Mouse (Mus musculus) C2C12 (cell line): ENCODE results near the gene Rapgef1. TPM values are rescaled to one million over a fixed set of nuclear protein-coding genes. Genes with fewer than 3 reads are reported as not detected.
A peak's percentile ranks its signal among the peaks of the same experiment; 100 is the strongest.

ENCODE experiments used
- H3K27me3 ChIP-seq: one replicate; pipeline ENCODE4 v1.6.1; 2011; ENCODE audit not compliant: control insufficient read depth, insufficient read depth, insufficient read length
- H3K36me3 ChIP-seq: one replicate; pipeline ENCODE4 v1.6.1; 2011; ENCODE audit not compliant: control insufficient read depth, insufficient read depth
- H3K4me3 ChIP-seq: one replicate; pipeline ENCODE4 v1.5.1; 2011; ENCODE audit warnings: mild to moderate bottlenecking, control low read depth; ENCODE audit not compliant: poor library complexity, insufficient read depth, severe bottlenecking
- H3K79me2 ChIP-seq: one replicate; pipeline ENCODE4 v1.6.1; 2011; ENCODE audit not compliant: control insufficient read depth, insufficient read depth
- H3K79me3 ChIP-seq: one replicate; pipeline ENCODE4 v1.6.1; 2011; ENCODE audit warnings: low read depth, control low read depth
- H3ac ChIP-seq: one replicate; pipeline ENCODE3; 2011; ENCODE audit warnings: low read depth; ENCODE audit not compliant: control insufficient read depth, insufficient read length
- CEBPB ChIP-seq: IDR thresholded peaks from one replicate; pipeline ENCODE4 v1.6.1; 2011; ENCODE audit warnings: low read depth, mild to moderate bottlenecking, control low read depth, moderate library complexity
- CTCF ChIP-seq: IDR thresholded peaks from one replicate; pipeline ENCODE4 v1.5.1; 2011; ENCODE audit not compliant: control insufficient read depth, insufficient read depth, insufficient read length
- FOSL1 ChIP-seq: IDR thresholded peaks from one replicate; pipeline ENCODE4 v1.8.0; 2011; ENCODE audit warnings: mild to moderate bottlenecking, low read length; ENCODE audit not compliant: poor library complexity, insufficient read depth, severe bottlenecking
- MAX ChIP-seq: IDR thresholded peaks from one replicate; pipeline ENCODE4 v1.6.1; 2011; ENCODE audit warnings: mild to moderate bottlenecking, control low read depth
- MYOD1 ChIP-seq: IDR thresholded peaks from one replicate; pipeline ENCODE4 v1.6.1; 2011; ENCODE audit warnings: low read depth; ENCODE audit not compliant: control insufficient read depth, insufficient read length
- MYOG ChIP-seq: IDR thresholded peaks from one replicate; pipeline ENCODE4 v1.6.1; 2011; ENCODE audit not compliant: control insufficient read depth, insufficient read length; ENCODE audit errors: extremely low read depth
- USF1 ChIP-seq: IDR thresholded peaks from one replicate; pipeline ENCODE4 v1.6.1; 2011; ENCODE audit warnings: low read depth, mild to moderate bottlenecking, control low read depth, moderate library complexity
- polyA plus RNA-seq: library from polyadenylated mRNA; unstranded; fragments of >200 nt; fragmentation: generic; extraction: Trizol; gene quantifications from one replicate; pipeline ENCODE4 v1.2.1, GENCODE M21; 2012; ENCODE audit warnings: missing spikeins

Gene Rapgef1
- polyA plus RNA-seq, 1 experiment: 48.9 TPM

DNA sequence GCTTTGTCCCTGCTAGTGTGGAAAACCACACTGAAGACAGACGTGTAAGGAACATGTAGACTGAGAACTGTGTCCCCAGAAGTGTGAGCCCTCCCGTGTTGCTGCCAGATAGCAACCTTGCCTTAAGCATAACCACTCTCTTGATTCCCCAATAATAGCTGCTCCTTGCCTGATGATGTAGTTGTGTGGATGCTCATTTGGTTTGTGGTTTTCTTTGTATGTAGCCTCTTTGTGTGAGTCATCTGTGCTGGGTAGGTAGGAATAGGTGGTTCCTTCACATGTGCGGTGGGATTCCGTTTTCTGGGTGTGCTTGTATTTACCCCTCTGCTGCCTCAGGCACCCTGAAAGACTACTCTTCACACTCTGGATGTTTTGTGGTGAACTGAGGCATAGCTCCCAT is 49.4 kb downstream of the Rapgef1 start:
- H3K27me3 ChIP-seq: no peaks in the 10 kb centered on the region
- no peaks in the 10 kb centered on the region for H3K36me3 ChIP-seq
- H3K79me2 ChIP-seq: peaks cover 90% of the 10 kb centered on the region
- H3K79me3 ChIP-seq: peaks cover 16% of the 10 kb centered on the region
- TF ChIP-seq CTCF (no peak), CEBPB (no peak), MYOG (no peak), FOSL1 (no peak), USF1 (no peak), MAX (no peak), MYOD1 (no peak)
- no peak overlapping the region for H3K4me3 ChIP-seq
- no peak overlapping the region for H3ac ChIP-seq

GRCm38 (mm10) chr2:29669711-29670110 is 50.2 kb downstream of the Rapgef1 start:
- H3ac ChIP-seq: no peak overlapping the region
- H3K4me3 ChIP-seq: no peak overlapping the region
- peaks cover 90% of the 10 kb centered on the region for H3K79me2 ChIP-seq
- H3K27me3 ChIP-seq: no peaks in the 10 kb centered on the region
- no peaks in the 10 kb centered on the region for H3K36me3 ChIP-seq
- H3K79me3 ChIP-seq: peaks cover 20% of the 10 kb centered on the region
- no peak for TF ChIP-seq MYOD1
- TF ChIP-seq FOSL1: no peak
- no peak for TF ChIP-seq USF1
- TF ChIP-seq CEBPB: no peak
- no peak for TF ChIP-seq MAX
- no peak for TF ChIP-seq MYOG
- TF ChIP-seq CTCF: no peak

DNA sequence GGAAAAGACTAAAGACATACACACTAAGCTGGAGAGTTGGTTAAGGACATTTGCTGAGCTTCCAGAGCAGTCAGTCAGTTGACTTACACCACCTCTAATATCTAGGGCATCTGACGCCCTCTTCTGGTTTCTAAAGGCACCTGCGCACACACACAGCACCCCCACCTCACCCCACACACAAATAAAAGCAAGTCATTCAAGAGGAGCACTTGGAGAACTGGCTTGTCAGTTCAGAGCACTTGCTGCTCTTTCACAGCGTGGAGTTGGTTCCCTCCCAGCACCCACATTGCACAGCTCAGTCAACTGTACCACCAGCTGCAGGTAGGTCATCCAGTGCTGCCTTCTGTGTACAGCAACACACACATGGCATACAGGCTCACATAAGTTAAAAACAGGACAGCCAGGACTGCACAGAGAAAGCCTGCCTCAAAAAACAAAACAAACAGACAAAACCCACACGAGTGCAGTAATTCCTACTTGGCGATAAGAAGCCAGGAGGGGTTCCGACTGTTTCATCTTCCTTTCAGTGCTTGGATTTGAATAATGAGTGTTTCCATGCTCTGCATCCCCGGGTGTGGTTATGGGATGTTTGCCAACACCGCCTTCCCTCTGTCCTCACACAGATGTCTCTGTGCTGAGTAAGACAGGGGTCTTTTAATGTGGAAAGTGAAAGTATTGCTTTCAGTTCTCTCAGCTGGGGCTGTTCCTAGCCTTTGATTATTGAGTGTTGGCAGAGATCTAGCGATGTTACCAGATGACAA is 50.9 kb downstream of the Rapgef1 start:
- TF ChIP-seq MYOG (no peak), FOSL1 (peak; percentile 31), CEBPB (no peak), MAX (peak; percentile 67), USF1 (no peak), MYOD1 (no peak), CTCF (no peak)
- Histone ChIP-seq H3ac (no peak overlapping the region), H3K36me3 (no peaks in the 10 kb centered on the region), H3K27me3 (no peaks in the 10 kb centered on the region), H3K79me3 (peaks cover 20% of the 10 kb centered on the region), H3K4me3 (no peak overlapping the region), H3K79me2 (peaks cover 90% of the 10 kb centered on the region)

- H3K4me3 ChIP-seq: no peak overlapping the region
- TF ChIP-seq USF1 (no peak), CEBPB (no peak), FOSL1 (no peak), MAX (no peak), CTCF (no peak)
- H3ac ChIP-seq: no peak overlapping the region
- H3K27me3 ChIP-seq: no peaks in the 10 kb centered on the region
- peaks cover 89% of the 10 kb centered on the region for H3K79me2 ChIP-seq
- no peaks in the 10 kb centered on the region for H3K36me3 ChIP-seq
- peaks cover 22% of the 10 kb centered on the region for H3K79me3 ChIP-seq
Measured at GRCm38 (mm10) chr2:29671374-29671773, 51.9 kb downstream of the Rapgef1 start.

GRCm38 (mm10) chr2:29671856-29672255 is 52.3 kb downstream of the Rapgef1 start:
- Histone ChIP-seq H3K27me3 (no peaks in the 10 kb centered on the region), H3K36me3 (no peaks in the 10 kb centered on the region), H3K79me3 (peaks cover 23% of the 10 kb centered on the region), H3ac (no peak overlapping the region), H3K79me2 (peaks cover 89% of the 10 kb centered on the region), H3K4me3 (no peak overlapping the region)
- no peak for TF ChIP-seq FOSL1
- no peak for TF ChIP-seq CTCF
- TF ChIP-seq MAX: no peak
- TF ChIP-seq CEBPB: no peak
- no peak for TF ChIP-seq MYOD1
- no peak for TF ChIP-seq USF1
- TF ChIP-seq MYOG: no peak
